Mouse (Mus musculus): ENCODE measurements around the gene Drc3. TPM values are rescaled to one million over a fixed set of nuclear protein-coding genes. Genes with fewer than 3 reads are reported as not detected.

Drc3 gene
- polyA plus RNA-seq, 1 experiment from 2014 or later = 2.4 TPM

DNA sequence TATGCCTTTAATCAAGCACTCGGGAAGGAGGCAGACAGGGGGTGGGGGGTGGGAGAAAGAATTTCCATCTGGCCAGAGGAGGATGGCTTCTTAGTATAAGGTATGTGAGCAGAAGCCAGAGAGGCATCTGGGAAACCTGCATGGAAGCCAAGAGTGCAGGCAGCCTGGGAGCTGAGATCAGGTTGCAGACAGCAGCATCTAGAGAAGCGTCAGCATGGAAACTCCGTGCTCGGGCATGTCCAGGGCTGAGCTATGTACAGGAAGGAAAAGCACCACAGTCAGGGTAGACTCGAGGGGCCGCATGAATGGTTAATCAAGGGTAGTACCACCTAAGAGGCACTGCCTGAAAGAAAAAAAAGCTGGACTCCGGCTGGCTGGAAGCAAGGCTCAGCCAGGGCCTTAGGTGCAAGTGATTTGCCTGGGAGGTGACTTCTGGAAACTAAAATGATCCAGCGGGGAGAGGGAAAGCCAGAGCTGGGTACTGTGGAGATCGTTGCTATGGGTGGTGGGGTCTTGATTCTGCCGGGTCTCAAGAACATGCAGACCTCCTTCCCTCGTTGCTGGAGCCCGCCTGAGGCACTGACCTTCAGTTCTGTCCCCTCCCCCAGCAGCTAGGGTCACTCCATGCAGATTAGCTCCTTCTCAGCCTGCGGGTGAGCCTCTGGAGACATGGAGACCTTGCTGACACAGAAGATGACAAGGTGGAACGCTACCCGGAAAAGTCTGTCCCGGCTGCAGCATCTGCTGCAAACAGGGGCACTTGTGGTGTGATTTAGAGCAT is 13.3 kb downstream of the Drc3 start:
- ATAC-seq (ENCODE audit: extremely low read depth, insufficient number of reproducible peaks, low FRiP score, low TSS enrichment) = no peak
- WGBS = 18% methylated on average over 16 of the region's 16 CpGs
- Histone ChIP-seq H3K9ac (peak overlapping the region; percentile 62), H3K4me3 (no peak overlapping the region), H3K36me3 (no peaks in the 10 kb centered on the region), H3K9me3 (no peaks in the 10 kb centered on the region), H3K4me2 (peak overlapping the region; percentile 42), H3K4me1 (peaks cover 20% of the 10 kb centered on the region), H3K27me3 (replicated peaks) (no peaks in the 10 kb centered on the region), H3K27ac (replicated peaks) (peak overlapping the region; percentile 60)

DNA sequence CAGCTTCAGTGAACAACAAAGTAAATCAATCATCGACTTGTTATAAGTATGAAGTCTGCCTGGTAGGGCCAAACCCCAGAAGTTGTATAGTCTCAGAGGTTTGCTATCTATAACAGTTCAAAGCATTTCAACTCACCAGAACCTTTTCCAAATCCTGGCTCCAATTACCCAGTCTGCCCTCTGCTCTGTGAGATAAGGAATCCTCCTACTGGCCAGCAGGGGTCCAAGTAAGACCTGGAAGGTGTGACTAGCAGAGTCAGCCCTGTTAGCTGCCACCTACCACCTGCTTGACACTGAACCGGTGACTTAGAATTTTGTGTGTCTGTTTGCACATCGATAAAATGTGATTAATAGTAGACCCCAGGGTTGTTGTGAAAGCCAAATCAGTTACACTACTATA is 14.1 kb downstream of the Drc3 start:
- no peak overlapping the region for H3K9ac ChIP-seq
- no peaks in the 10 kb centered on the region for H3K9me3 ChIP-seq
- no peak overlapping the region for H3K27ac ChIP-seq (replicated peaks)
- H3K4me2 ChIP-seq = no peak overlapping the region
- H3K4me3 ChIP-seq = no peak overlapping the region
- H3K27me3 ChIP-seq (replicated peaks) = no peaks in the 10 kb centered on the region
- no peak for ATAC-seq (ENCODE audit: extremely low read depth, insufficient number of reproducible peaks, low FRiP score, low TSS enrichment)
- peaks cover 20% of the 10 kb centered on the region for H3K4me1 ChIP-seq
- H3K36me3 ChIP-seq = no peaks in the 10 kb centered on the region
- WGBS = 53% methylated on average over 3 of the region's 3 CpGs

GRCm38 (mm10) chr11:60368909-60369308 is 15.8 kb downstream of the Drc3 start:
- WGBS = 75% methylated on average over 4 of the region's 4 CpGs
- no peak for ATAC-seq (ENCODE audit: extremely low read depth, insufficient number of reproducible peaks, low FRiP score, low TSS enrichment)
- Histone ChIP-seq H3K36me3 (no peaks in the 10 kb centered on the region), H3K27me3 (replicated peaks) (no peaks in the 10 kb centered on the region), H3K4me3 (no peak overlapping the region), H3K4me2 (no peak overlapping the region), H3K9ac (no peak overlapping the region), H3K4me1 (peaks cover 20% of the 10 kb centered on the region), H3K27ac (replicated peaks) (no peak overlapping the region), H3K9me3 (no peaks in the 10 kb centered on the region)

DNA sequence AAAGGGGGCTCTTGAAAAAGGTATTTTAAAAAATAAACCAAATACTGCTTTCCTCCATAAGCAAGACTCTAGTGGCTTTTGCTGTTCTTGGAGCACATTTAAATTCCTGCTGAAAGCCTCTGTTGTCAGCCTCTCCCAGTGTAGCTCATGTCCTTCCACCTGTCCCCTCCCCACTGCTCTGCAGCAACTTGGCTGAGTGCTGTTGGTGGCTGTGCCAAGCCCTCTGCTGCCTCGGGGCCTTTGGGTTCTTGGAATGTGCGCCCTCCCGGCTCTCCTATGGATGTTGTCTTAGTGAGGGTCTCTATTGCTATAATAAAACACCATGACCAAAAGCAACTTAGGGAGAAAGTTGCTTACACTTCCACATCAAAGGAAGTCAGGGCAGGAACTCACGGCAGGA is 16.3 kb downstream of the Drc3 start:
- ATAC-seq (ENCODE audit: extremely low read depth, insufficient number of reproducible peaks, low FRiP score, low TSS enrichment) = no peak
- H3K4me1 ChIP-seq = peaks cover 20% of the 10 kb centered on the region
- no peaks in the 10 kb centered on the region for H3K36me3 ChIP-seq
- H3K9ac ChIP-seq = no peak overlapping the region
- WGBS = 65% methylated on average over 4 of the region's 4 CpGs
- H3K9me3 ChIP-seq = no peaks in the 10 kb centered on the region
- no peak overlapping the region for H3K27ac ChIP-seq (replicated peaks)
- H3K4me3 ChIP-seq = no peak overlapping the region
- H3K4me2 ChIP-seq = no peak overlapping the region
- no peaks in the 10 kb centered on the region for H3K27me3 ChIP-seq (replicated peaks)

DNA sequence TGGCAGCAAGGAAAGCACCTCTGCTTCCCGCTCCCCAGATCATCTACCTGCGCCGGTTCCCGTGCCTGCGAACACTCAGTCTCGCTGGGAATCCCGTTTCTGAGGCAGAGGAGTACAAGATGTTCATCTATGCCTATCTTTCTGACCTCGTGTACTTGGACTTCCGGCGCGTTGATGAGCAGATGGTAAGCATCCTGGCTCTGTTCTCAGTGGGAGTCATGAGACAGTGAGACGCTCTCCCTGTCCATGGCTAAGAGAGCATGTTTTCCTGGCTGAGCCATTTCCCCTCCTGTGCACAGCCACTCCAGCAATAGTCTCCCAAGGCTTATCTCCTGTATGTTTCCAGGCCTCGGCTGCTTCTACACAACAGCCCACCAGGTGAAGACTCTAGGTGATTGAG is 17.3 kb downstream of the Drc3 start:
- Histone ChIP-seq H3K27me3 (replicated peaks) (no peaks in the 10 kb centered on the region), H3K4me3 (no peak overlapping the region), H3K9me3 (no peaks in the 10 kb centered on the region), H3K9ac (no peak overlapping the region), H3K4me1 (peaks cover 20% of the 10 kb centered on the region), H3K27ac (replicated peaks) (no peak overlapping the region), H3K36me3 (no peaks in the 10 kb centered on the region), H3K4me2 (no peak overlapping the region)
- ATAC-seq (ENCODE audit: extremely low read depth, insufficient number of reproducible peaks, low FRiP score, low TSS enrichment) = no peak
- 73% methylated on average over 13 of the region's 13 CpGs for WGBS

- Histone ChIP-seq H3K4me2 (no peak overlapping the region), H3K36me3 (no peaks in the 10 kb centered on the region), H3K9ac (no peak overlapping the region), H3K9me3 (no peaks in the 10 kb centered on the region), H3K4me3 (no peak overlapping the region), H3K27ac (replicated peaks) (no peak overlapping the region), H3K4me1 (no peaks in the 10 kb centered on the region), H3K27me3 (replicated peaks) (no peaks in the 10 kb centered on the region)
- 74% methylated on average over 6 of the region's 6 CpGs for WGBS
- ATAC-seq (ENCODE audit: extremely low read depth, insufficient number of reproducible peaks, low FRiP score, low TSS enrichment) = no peak
Measured at GRCm38 (mm10) chr11:60374481-60374880, 21.4 kb downstream of the Drc3 start.

GRCm38 (mm10) chr11:60383518-60383917 is 30.4 kb downstream of the Drc3 start:
- no peak for ATAC-seq (ENCODE audit: extremely low read depth, insufficient number of reproducible peaks, low FRiP score, low TSS enrichment)
- WGBS = 92% methylated on average over 6 of the region's 6 CpGs
- H3K27me3 ChIP-seq (replicated peaks) = peaks cover 20% of the 10 kb centered on the region
- H3K9ac ChIP-seq = no peak overlapping the region
- H3K4me2 ChIP-seq = no peak overlapping the region
- H3K4me1 ChIP-seq = peaks cover 22% of the 10 kb centered on the region
- no peaks in the 10 kb centered on the region for H3K36me3 ChIP-seq
- no peaks in the 10 kb centered on the region for H3K9me3 ChIP-seq
- H3K27ac ChIP-seq (replicated peaks) = no peak overlapping the region
- H3K4me3 ChIP-seq = no peak overlapping the region

- ATAC-seq (ENCODE audit: extremely low read depth, insufficient number of reproducible peaks, low FRiP score, low TSS enrichment) = no peak
- Histone ChIP-seq H3K27ac (replicated peaks) (no peak overlapping the region), H3K4me2 (peak overlapping the region; percentile 49), H3K36me3 (no peaks in the 10 kb centered on the region), H3K9ac (peak overlapping the region; percentile 41), H3K4me3 (0 out of 2 replicates have a peak overlapping the region, but pooled peaks have one; percentile 1), H3K4me1 (peaks cover 22% of the 10 kb centered on the region), H3K27me3 (replicated peaks) (peaks cover 20% of the 10 kb centered on the region), H3K9me3 (no peaks in the 10 kb centered on the region)
- 9% methylated on average over 16 of the region's 16 CpGs for WGBS
Measured at GRCm38 (mm10) chr11:60384762-60385421, 31.8 kb downstream of the Drc3 start.

DNA sequence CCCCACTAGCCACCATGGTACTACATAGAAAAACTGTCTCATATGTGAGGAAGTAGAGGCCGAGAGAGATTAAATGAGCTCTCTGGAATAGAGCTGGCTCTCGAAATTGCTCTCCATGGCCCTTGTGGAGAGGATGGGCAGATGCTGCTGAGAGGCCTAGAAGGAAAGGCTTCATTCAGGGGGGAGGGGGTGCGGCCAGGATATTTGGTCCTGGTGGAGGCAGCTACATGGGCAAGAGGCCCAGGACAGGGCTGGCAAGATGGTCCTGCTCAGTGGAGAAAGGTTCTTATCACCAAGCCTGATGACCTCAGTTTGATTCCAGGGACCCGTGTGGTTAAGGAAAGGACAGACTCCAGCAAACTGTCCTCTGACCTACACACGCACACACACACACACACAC is 32.8 kb downstream of the Drc3 start:
- no peak overlapping the region for H3K4me2 ChIP-seq
- ATAC-seq (ENCODE audit: extremely low read depth, insufficient number of reproducible peaks, low FRiP score, low TSS enrichment) = no peak
- no peaks in the 10 kb centered on the region for H3K9me3 ChIP-seq
- WGBS = 61% methylated on average over 5 of the region's 5 CpGs
- H3K4me1 ChIP-seq = peaks cover 22% of the 10 kb centered on the region
- no peak overlapping the region for H3K27ac ChIP-seq (replicated peaks)
- no peak overlapping the region for H3K9ac ChIP-seq
- peaks cover 20% of the 10 kb centered on the region for H3K27me3 ChIP-seq (replicated peaks)
- no peaks in the 10 kb centered on the region for H3K36me3 ChIP-seq
- H3K4me3 ChIP-seq = no peak overlapping the region

DNA sequence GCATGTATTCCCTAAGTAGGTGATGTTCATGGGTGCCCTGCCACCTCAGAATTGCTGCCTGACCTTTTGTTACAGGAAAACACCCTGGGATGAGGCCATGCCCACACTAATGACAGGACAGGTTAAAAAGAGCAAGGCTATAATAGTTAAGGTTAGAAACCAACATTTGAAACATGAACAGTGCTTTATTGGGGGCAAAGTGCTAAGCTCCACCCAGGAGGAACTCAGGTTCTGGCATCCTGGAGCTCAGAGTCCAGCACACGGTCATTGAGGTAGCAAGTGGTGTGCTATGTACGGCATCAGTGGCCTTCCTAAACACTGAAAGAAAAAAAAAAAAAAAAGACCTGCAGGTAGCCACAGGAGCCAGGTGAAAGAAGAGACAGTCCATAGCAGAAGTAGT is 34.8 kb downstream of the Drc3 start:
- H3K4me1 ChIP-seq = peaks cover 12% of the 10 kb centered on the region
- no peak overlapping the region for H3K4me3 ChIP-seq
- no peak for ATAC-seq (ENCODE audit: extremely low read depth, insufficient number of reproducible peaks, low FRiP score, low TSS enrichment)
- H3K36me3 ChIP-seq = no peaks in the 10 kb centered on the region
- H3K27ac ChIP-seq (replicated peaks) = no peak overlapping the region
- no peak overlapping the region for H3K9ac ChIP-seq
- no peak overlapping the region for H3K4me2 ChIP-seq
- 80% methylated on average over 2 of the region's 2 CpGs for WGBS
- peaks cover 20% of the 10 kb centered on the region for H3K27me3 ChIP-seq (replicated peaks)
- H3K9me3 ChIP-seq = no peaks in the 10 kb centered on the region

DNA sequence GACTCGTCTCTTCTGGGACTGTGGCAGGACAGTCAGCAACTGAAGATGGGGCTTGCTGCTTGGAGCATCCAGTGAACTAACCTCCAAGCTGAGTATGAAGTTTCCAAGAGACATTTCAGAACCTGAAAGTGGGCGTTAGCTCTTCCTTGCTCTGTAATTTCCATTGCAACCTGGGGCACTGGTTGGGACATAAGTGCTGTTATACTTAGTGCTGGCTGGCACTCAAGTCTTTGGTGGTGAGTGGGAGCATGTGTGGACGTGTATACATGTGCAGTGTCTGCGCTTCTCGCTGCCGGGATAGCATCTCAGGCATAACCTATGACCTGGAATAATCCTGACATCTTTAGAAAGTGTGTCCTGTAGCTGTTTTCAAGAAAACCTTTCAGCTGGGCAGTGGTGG is 38.2 kb downstream of the Drc3 start:
- no peaks in the 10 kb centered on the region for H3K4me1 ChIP-seq
- no peak for ATAC-seq (ENCODE audit: extremely low read depth, insufficient number of reproducible peaks, low FRiP score, low TSS enrichment)

GRCm38 (mm10) chr11:60396546-60396945 is 43.4 kb downstream of the Drc3 start:
- Histone ChIP-seq H3K27me3 (replicated peaks) (no peaks in the 10 kb centered on the region), H3K4me2 (no peak overlapping the region), H3K36me3 (peaks cover 27% of the 10 kb centered on the region), H3K9me3 (no peaks in the 10 kb centered on the region), H3K9ac (no peak overlapping the region), H3K4me3 (no peak overlapping the region), H3K4me1 (peaks cover 5% of the 10 kb centered on the region; the same call in 1 of the 2 replicates), H3K27ac (replicated peaks) (no peak overlapping the region)
- 0 out of 2 replicates have a peak, but pooled peaks have one; percentile 25 for ATAC-seq (ENCODE audit: extremely low read depth, insufficient number of reproducible peaks, low FRiP score, low TSS enrichment)
- 55% methylated on average over 6 of the region's 6 CpGs for WGBS

More for the DNA sequence above, 38.2 kb downstream of the Drc3 start:
- H3K4me3 ChIP-seq = no peak overlapping the region
- H3K27ac ChIP-seq (replicated peaks) = no peak overlapping the region
- H3K27me3 ChIP-seq (replicated peaks) = no peaks in the 10 kb centered on the region
- 0 out of 2 replicates have a peak, but pooled peaks cover 6% of the 10 kb centered on the region for H3K36me3 ChIP-seq
- H3K9me3 ChIP-seq = no peaks in the 10 kb centered on the region
- no peak overlapping the region for H3K4me2 ChIP-seq
- WGBS = 68% methylated on average over 6 of the region's 6 CpGs
- H3K9ac ChIP-seq = no peak overlapping the region
